Mouse (Mus musculus): ENCODE results near the gene Ptbp1. TPM values are rescaled to one million over a fixed set of nuclear protein-coding genes. Genes with fewer than 3 reads are reported as not detected.

The Ptbp1 gene
- polyA plus RNA-seq, 1 experiment from 2014 or later = 141 TPM

DNA sequence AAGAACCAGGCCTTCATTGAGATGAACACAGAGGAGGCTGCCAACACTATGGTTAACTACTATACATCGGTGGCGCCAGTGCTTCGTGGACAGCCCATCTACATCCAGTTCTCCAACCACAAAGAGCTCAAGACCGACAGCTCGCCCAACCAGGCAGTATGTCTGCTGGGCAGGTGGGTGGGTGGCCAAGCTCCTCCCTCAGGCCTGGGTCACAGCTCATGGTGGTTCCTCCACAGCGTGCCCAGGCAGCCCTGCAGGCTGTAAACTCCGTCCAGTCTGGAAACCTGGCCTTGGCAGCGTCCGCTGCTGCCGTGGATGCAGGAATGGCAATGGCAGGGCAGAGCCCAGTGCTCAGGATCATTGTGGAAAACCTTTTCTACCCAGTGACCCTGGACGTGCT is 4.9 kb downstream of the Ptbp1 start:
- DNase-seq (ENCODE audit: low spot score) (no peak), ATAC-seq (ENCODE audit: low FRiP score) (no peak)
- Histone ChIP-seq H3K36me3 (ENCODE audit: control insufficient read depth, insufficient read depth, low read length) (peaks cover 29% of the 10 kb centered on the region), H3K4me3 (ENCODE audit: low read depth, low read length) (no peak overlapping the region), H3K27ac (ENCODE audit: low read depth, low read length) (no peak overlapping the region), H3K4me1 (replicated peaks; ENCODE audit: control insufficient read depth, insufficient read depth, low read length) (peaks cover 24% of the 10 kb centered on the region), H3K9me3 (ENCODE audit: control insufficient read depth, low read length) (no peaks in the 10 kb centered on the region), H3K27me3 (ENCODE audit: control insufficient read depth, insufficient read depth, low read length) (no peaks in the 10 kb centered on the region), H3K4me2 (replicated peaks; ENCODE audit: low read depth, low read length) (no peak overlapping the region), H3K9ac (ENCODE audit: low read depth, low read length) (no peak overlapping the region)
- WGBS = 95% methylated on average over 11 of the region's 11 CpGs

- Histone ChIP-seq H3K9me3 (ENCODE audit: control insufficient read depth, low read length) (no peaks in the 10 kb centered on the region), H3K9ac (ENCODE audit: low read depth, low read length) (no peak overlapping the region), H3K36me3 (ENCODE audit: control insufficient read depth, insufficient read depth, low read length) (peaks cover 29% of the 10 kb centered on the region), H3K27me3 (ENCODE audit: control insufficient read depth, insufficient read depth, low read length) (no peaks in the 10 kb centered on the region), H3K4me3 (ENCODE audit: low read depth, low read length) (no peak overlapping the region), H3K4me2 (replicated peaks; ENCODE audit: low read depth, low read length) (no peak overlapping the region), H3K4me1 (replicated peaks; ENCODE audit: control insufficient read depth, insufficient read depth, low read length) (peaks cover 24% of the 10 kb centered on the region), H3K27ac (ENCODE audit: low read depth, low read length) (no peak overlapping the region)
- ATAC-seq (ENCODE audit: low FRiP score) (no peak), DNase-seq (ENCODE audit: low spot score) (no peak)
- WGBS = 94% methylated on average over 26 of the region's 26 CpGs
These were observed 6.1 kb downstream of the Ptbp1 start for GRCm38 (mm10) chr10:79860079-79860911.

- Histone ChIP-seq H3K27ac (ENCODE audit: low read depth, low read length) (peak overlapping the region; percentile 17; the same call in 1 of the 2 replicates), H3K27me3 (ENCODE audit: control insufficient read depth, insufficient read depth, low read length) (no peaks in the 10 kb centered on the region), H3K9me3 (ENCODE audit: control insufficient read depth, low read length) (no peaks in the 10 kb centered on the region), H3K4me1 (replicated peaks; ENCODE audit: control insufficient read depth, insufficient read depth, low read length) (peaks cover 18% of the 10 kb centered on the region), H3K36me3 (ENCODE audit: control insufficient read depth, insufficient read depth, low read length) (peaks cover 31% of the 10 kb centered on the region), H3K9ac (ENCODE audit: low read depth, low read length) (no peak overlapping the region), H3K4me3 (ENCODE audit: low read depth, low read length) (no peak overlapping the region), H3K4me2 (replicated peaks; ENCODE audit: low read depth, low read length) (no peak overlapping the region)
- ATAC-seq (ENCODE audit: low FRiP score) = no peak
- DNase-seq (ENCODE audit: low spot score) = no peak
- 82% methylated on average over 25 of the region's 25 CpGs for WGBS
These were observed 7.2 kb downstream of the Ptbp1 start for GRCm38 (mm10) chr10:79861230-79862048.

DNA sequence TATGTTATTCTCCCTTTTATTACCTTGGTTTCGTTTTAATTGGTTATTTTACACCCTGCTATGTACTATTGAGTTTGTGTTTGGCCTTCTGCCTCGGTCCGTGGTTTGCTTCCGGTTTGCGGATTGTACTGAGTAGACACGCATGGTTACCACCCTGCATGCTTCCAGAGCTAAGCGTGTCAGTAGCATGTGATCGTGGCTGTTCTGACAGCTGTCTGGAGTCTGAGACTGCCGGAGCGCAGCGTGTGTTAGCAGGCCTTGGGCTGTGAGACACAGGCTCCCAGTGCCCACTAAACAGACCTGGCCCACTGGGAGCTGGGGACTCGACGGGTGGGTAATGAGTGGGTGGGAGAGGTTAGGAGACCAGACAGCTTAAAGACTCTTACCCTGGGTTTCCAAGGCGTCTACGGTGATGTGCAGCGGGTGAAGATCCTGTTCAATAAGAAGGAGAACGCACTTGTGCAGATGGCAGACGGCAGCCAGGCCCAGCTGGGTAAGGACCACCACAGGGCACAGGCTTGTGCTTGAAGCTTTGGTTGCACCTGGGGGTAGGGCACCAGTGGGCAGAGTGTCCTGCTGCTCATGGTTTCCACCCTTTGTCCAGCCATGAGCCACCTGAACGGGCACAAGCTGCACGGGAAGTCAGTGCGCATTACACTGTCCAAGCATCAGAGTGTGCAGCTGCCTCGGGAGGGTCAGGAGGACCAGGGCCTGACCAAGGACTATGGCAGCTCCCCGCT is 8.0 kb downstream of the Ptbp1 start:
- H3K36me3 ChIP-seq (ENCODE audit: control insufficient read depth, insufficient read depth, low read length) = peaks cover 32% of the 10 kb centered on the region

GRCm38 (mm10) chr10:79862925-79863324 is 8.7 kb downstream of the Ptbp1 start:
- no peak overlapping the region for H3K9ac ChIP-seq (ENCODE audit: low read depth, low read length)
- no peaks in the 10 kb centered on the region for H3K9me3 ChIP-seq (ENCODE audit: control insufficient read depth, low read length)
- H3K36me3 ChIP-seq (ENCODE audit: control insufficient read depth, insufficient read depth, low read length) = peaks cover 31% of the 10 kb centered on the region
- H3K4me1 ChIP-seq (replicated peaks; ENCODE audit: control insufficient read depth, insufficient read depth, low read length) = peaks cover 6% of the 10 kb centered on the region
- H3K27me3 ChIP-seq (ENCODE audit: control insufficient read depth, insufficient read depth, low read length) = no peaks in the 10 kb centered on the region
- DNase-seq (ENCODE audit: low spot score) (no peak), ATAC-seq (ENCODE audit: low FRiP score) (no peak)
- 74% methylated on average over 10 of the region's 10 CpGs for WGBS
- H3K4me2 ChIP-seq (replicated peaks; ENCODE audit: low read depth, low read length) = no peak overlapping the region
- no peak overlapping the region for H3K27ac ChIP-seq (ENCODE audit: low read depth, low read length)
- no peak overlapping the region for H3K4me3 ChIP-seq (ENCODE audit: low read depth, low read length)

More for the DNA sequence above, 8.0 kb downstream of the Ptbp1 start:
- ATAC-seq (ENCODE audit: low FRiP score) (no peak), DNase-seq (ENCODE audit: low spot score) (no peak)
- no peak overlapping the region for H3K27ac ChIP-seq (ENCODE audit: low read depth, low read length)
- H3K4me3 ChIP-seq (ENCODE audit: low read depth, low read length) = no peak overlapping the region
- H3K4me2 ChIP-seq (replicated peaks; ENCODE audit: low read depth, low read length) = no peak overlapping the region
- no peak overlapping the region for H3K9ac ChIP-seq (ENCODE audit: low read depth, low read length)
- H3K9me3 ChIP-seq (ENCODE audit: control insufficient read depth, low read length) = no peaks in the 10 kb centered on the region
- H3K27me3 ChIP-seq (ENCODE audit: control insufficient read depth, insufficient read depth, low read length) = no peaks in the 10 kb centered on the region
- peaks cover 12% of the 10 kb centered on the region for H3K4me1 ChIP-seq (replicated peaks; ENCODE audit: control insufficient read depth, insufficient read depth, low read length)
- 92% methylated on average over 23 of the region's 23 CpGs for WGBS

DNA sequence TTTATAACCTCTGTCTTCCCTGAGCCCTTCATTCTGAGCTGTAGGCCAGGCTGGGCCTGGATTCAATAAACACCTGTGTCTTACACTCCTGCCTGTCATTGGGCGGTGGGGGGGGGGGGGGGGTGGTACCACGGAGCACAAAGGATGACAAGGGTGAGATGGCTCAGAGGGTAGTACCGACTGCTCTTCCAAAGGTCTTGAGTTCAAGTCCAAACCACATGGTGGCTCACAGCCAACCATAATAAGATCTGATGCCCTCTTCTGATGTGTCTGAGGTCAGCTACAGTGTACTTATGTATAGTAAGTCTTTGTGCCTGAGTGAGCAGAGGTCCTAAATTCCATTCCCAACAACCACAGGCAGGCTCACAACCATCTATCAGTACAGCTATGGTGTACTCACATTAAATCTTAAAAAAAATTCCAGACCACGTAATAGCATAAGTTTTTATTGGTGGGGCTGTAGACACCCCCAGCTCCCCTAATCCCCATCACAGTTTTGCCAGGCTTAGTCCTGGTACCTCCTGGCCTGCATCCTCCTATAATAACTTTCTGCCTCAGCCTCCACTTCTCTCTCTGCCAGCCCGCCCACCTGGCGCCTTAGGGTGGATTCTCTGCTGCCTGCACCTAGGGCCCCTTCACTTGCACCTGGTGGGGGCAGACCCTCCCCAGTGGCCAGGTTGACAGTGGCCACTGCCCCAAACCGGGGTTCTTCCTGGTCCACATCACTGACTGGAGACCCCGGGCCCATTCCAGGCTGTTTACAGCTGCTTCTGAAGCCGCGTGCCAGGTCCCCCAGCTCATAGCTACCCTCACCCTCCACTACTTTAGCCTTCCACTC is 10.3 kb downstream of the Ptbp1 start:
- Histone ChIP-seq H3K9ac (ENCODE audit: low read depth, low read length) (no peak overlapping the region), H3K4me3 (ENCODE audit: low read depth, low read length) (no peak overlapping the region), H3K4me1 (replicated peaks; ENCODE audit: control insufficient read depth, insufficient read depth, low read length) (no peaks in the 10 kb centered on the region; the same call in 1 of the 2 replicates), H3K27me3 (ENCODE audit: control insufficient read depth, insufficient read depth, low read length) (no peaks in the 10 kb centered on the region), H3K27ac (ENCODE audit: low read depth, low read length) (no peak overlapping the region), H3K36me3 (ENCODE audit: control insufficient read depth, insufficient read depth, low read length) (peaks cover 30% of the 10 kb centered on the region), H3K4me2 (replicated peaks; ENCODE audit: low read depth, low read length) (no peak overlapping the region), H3K9me3 (ENCODE audit: control insufficient read depth, low read length) (no peaks in the 10 kb centered on the region)
- WGBS = 54% methylated on average over 10 of the region's 10 CpGs
- DNase-seq (ENCODE audit: low spot score) (no peak), ATAC-seq (ENCODE audit: low FRiP score) (peak; percentile 21; the same call in 1 of the 2 replicates)

- no peaks in the 10 kb centered on the region for H3K27me3 ChIP-seq (ENCODE audit: control insufficient read depth, insufficient read depth, low read length)
- ATAC-seq (ENCODE audit: low FRiP score) = peak; percentile 15; the same call in 1 of the 2 replicates
- peaks cover 24% of the 10 kb centered on the region for H3K36me3 ChIP-seq (ENCODE audit: control insufficient read depth, insufficient read depth, low read length)
- no peaks in the 10 kb centered on the region; the same call in 1 of the 2 replicates for H3K4me1 ChIP-seq (replicated peaks; ENCODE audit: control insufficient read depth, insufficient read depth, low read length)
- H3K9ac ChIP-seq (ENCODE audit: low read depth, low read length) = no peak overlapping the region
- no peak for DNase-seq (ENCODE audit: low spot score)
- WGBS = 78% methylated on average over 12 of the region's 12 CpGs
- no peaks in the 10 kb centered on the region for H3K9me3 ChIP-seq (ENCODE audit: control insufficient read depth, low read length)
- no peak overlapping the region for H3K4me2 ChIP-seq (replicated peaks; ENCODE audit: low read depth, low read length)
- H3K27ac ChIP-seq (ENCODE audit: low read depth, low read length) = no peak overlapping the region
- no peak overlapping the region for H3K4me3 ChIP-seq (ENCODE audit: low read depth, low read length)
These were observed 11.0 kb downstream of the Ptbp1 start for GRCm38 (mm10) chr10:79865189-79865601.
